Mouse (Mus musculus) lung, adult 2 months (tissue): ENCODE results near the gene Aloxe3.

ENCODE experiments used
- CTCF ChIP-seq: fragments of 200-500 bp; IDR thresholded peaks from 2 replicates; pipeline ENCODE4 v1.5.1; 2011; ENCODE audit warnings: mild to moderate bottlenecking, low read length, control low read depth; ENCODE audit not compliant: insufficient read depth
- POLR2A ChIP-seq: fragments of 200-500 bp; IDR thresholded peaks from 2 replicates; pipeline ENCODE4 v1.6.1; 2011; ENCODE audit warnings: low read depth, mild to moderate bottlenecking, control low read depth, low read length, borderline replicate concordance; ENCODE audit errors: extremely low read depth

- no peak for TF ChIP-seq POLR2A
- no peak for TF ChIP-seq CTCF
Observed at GRCm38 (mm10) chr11:69148451-69148960, 22.8 kb downstream of the Aloxe3 start.
